Mouse (Mus musculus) forebrain, embryonic 14.5 days (tissue): ENCODE measurements around the gene Rabep2. TPM values are rescaled to one million over a fixed set of nuclear protein-coding genes. Genes with fewer than 3 reads are reported as not detected.

Experiments used
- ATAC-seq: fragments of 200-750 bp; cut with Nextera tagmentation; 2 replicates; pipeline ENCODE4 v1.8.0; 2017; ENCODE audit warnings: mild to moderate bottlenecking, moderate library complexity
- DNase-seq: peaks from one replicate; pipeline ENCODE4 v3.0.0-alpha.2; 2015; ENCODE audit warnings: low spot score
- H3K27ac ChIP-seq: fragments of 300-500 bp; sonication (generic); 2 replicates; pipeline ENCODE4 v1.5.1; 2014; ENCODE audit warnings: low read depth, mild to moderate bottlenecking, control low read depth, low read length, moderate library complexity
- H3K27me3 ChIP-seq: fragments of 300-500 bp; sonication (generic); replicated peaks from 2 replicates; pipeline ENCODE4 v1.6.1; 2014; ENCODE audit warnings: low read length, control low read depth, mixed read lengths; ENCODE audit not compliant: control insufficient read depth, insufficient read depth
- H3K36me3 ChIP-seq: fragments of 300-500 bp; sonication (generic); 2 replicates; pipeline ENCODE4 v1.6.1; 2014; ENCODE audit warnings: low read length, control low read depth; ENCODE audit not compliant: control insufficient read depth, insufficient read depth
- H3K4me1 ChIP-seq: fragments of 300-500 bp; sonication (generic); 2 replicates; pipeline ENCODE4 v1.6.1; 2014; ENCODE audit warnings: antibody characterized with exemption, low read length, control low read depth; ENCODE audit not compliant: control insufficient read depth, insufficient read depth
- H3K4me2 ChIP-seq: fragments of 300-500 bp; sonication (generic); 2 replicates; pipeline ENCODE4 v1.6.1; 2014; ENCODE audit warnings: mild to moderate bottlenecking, control low read depth, low read length
- H3K4me3 ChIP-seq: fragments of 300-500 bp; sonication (generic); 2 replicates; pipeline ENCODE4 v1.5.1; 2014; ENCODE audit warnings: low read depth, low read length, control low read depth
- H3K9ac ChIP-seq: fragments of 300-500 bp; sonication (generic); 2 replicates; pipeline ENCODE4 v1.6.1; 2014; ENCODE audit warnings: mild to moderate bottlenecking, low read length, control low read depth, moderate library complexity
- H3K9me3 ChIP-seq: fragments of 300-500 bp; sonication (generic); replicated peaks from 2 replicates; pipeline ENCODE4 v1.6.1; 2016; ENCODE audit warnings: low read length, control low read depth, mixed read lengths; ENCODE audit not compliant: control insufficient read depth
- WGBS: fragments of 180-500 bp; shearing (Covaris S2); extraction: QIAGEN DNeasy Blood & Tissue Kit; methylation state at CpG from one replicate; pipeline ENCODE4 v1.1.7; 2014; 5-methylcytosine and 5-hydroxymethylcytosine counted together
- polyA plus RNA-seq: library from polyadenylated mRNA; unstranded; fragments of >200 nt; fragmentation: Nextera tagmentation; extraction: Ambion mirVana; gene quantifications from 2 replicates; pipeline ENCODE4 v1.2.1, GENCODE M21; 2014

Rabep2 gene
- polyA plus RNA-seq, 1 experiment from 2014 or later = 15.6 TPM

DNA sequence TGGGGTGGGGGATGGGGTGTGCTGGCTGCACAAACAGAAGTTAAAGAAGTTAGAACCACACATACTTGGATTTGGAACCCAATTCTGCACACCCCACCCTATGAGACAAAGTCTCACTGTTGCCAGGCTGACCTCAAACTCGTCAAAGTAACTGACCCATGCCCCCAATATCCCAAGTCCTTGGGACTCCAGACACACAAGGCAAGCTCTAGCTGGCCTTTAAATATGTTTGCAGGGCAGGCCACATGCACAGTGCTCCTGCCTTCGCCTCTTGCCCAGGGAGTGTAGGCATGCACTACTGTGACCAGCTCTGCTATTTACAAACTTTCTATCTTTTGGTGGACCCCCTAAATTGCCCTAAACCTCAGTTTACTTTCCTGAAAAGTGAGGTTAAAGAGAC is 26.7 kb downstream of the Rabep2 start:
- WGBS = 82% methylated on average over 2 of the region's 2 CpGs
- Histone ChIP-seq H3K4me3 (no peak overlapping the region), H3K27me3 (no peaks in the 10 kb centered on the region)

DNA sequence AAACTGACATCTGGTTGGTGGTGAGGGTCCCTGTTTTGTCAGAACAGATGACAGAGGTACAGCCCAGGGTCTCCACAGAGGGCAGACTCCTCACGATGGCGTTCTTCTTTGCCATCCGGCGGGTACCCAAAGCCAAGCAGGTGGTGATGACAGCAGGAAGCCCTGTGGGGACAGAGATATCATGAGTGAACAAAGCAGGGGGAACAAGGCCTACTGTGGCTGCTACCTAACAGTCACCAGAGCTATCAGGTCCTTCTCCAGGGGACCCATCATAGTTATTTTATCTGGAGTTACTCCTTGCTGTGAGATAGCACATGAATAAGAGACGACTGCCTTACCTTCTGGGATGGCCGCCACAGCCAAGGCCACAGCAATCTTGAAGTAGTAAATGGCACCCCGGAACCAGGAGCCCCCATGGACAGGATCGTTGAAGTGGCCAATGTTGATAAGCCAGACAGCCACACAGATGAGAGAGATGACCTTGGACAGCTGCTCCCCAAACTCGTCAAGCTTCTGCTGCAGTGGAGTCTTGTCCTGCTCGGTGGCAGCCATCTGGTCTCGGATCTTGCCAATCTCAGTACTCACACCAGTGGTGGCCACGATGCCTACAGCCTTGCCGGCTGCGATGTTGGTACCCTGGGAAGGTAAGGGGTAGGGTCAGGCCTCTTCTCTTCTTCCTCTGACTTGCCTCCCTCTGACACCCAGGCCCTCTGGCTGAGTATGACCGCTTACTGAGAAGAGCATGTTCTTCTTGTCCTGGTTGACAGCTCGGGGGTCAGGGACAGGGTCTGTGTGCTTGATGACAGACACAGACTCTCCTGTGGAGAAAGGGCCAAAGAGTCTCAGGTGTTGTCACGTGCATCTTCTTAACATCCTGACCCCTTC is 28.1 kb downstream of the Rabep2 start:
- no peaks in the 10 kb centered on the region for H3K9me3 ChIP-seq
- 89% methylated on average over 17 of the region's 17 CpGs for WGBS
- no peak for DNase-seq
- H3K36me3 ChIP-seq = no peaks in the 10 kb centered on the region
- H3K4me1 ChIP-seq = no peaks in the 10 kb centered on the region
- H3K4me2 ChIP-seq = no peak overlapping the region
- no peak overlapping the region for H3K4me3 ChIP-seq
- no peak overlapping the region for H3K9ac ChIP-seq
- H3K27ac ChIP-seq = no peak overlapping the region
- no peak for ATAC-seq
- H3K27me3 ChIP-seq = no peaks in the 10 kb centered on the region

More for the DNA sequence above, 26.7 kb downstream of the Rabep2 start:
- DNase-seq (no peak), ATAC-seq (no peak)
- Histone ChIP-seq H3K9me3 (no peaks in the 10 kb centered on the region), H3K4me2 (no peak overlapping the region), H3K4me1 (no peaks in the 10 kb centered on the region), H3K27ac (no peak overlapping the region), H3K9ac (no peak overlapping the region), H3K36me3 (no peaks in the 10 kb centered on the region)

DNA sequence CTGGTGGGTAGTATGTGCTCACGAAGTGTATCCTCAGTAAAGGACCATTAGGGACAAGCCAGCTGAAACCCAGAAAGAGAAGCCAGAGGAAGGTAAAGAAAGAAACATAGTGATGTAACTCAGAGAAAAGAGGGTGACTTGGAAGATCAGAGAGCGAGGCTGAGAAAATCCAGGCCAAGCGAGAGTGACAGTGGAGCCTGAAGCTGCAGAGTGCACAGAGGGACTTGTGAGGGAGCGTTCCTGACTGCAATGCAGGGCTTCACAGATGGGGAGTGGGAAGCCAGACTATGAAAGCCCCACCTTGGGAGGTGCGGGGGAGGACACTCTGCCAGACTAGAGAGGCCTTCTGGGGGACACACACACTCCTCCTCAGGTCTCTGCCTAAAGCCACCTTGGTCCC is 29.7 kb downstream of the Rabep2 start:
- H3K4me1 ChIP-seq = no peaks in the 10 kb centered on the region
- H3K27me3 ChIP-seq = no peaks in the 10 kb centered on the region
- no peak for ATAC-seq
- H3K9me3 ChIP-seq = no peaks in the 10 kb centered on the region
- no peak overlapping the region for H3K9ac ChIP-seq
- DNase-seq = no peak
- H3K4me2 ChIP-seq = no peak overlapping the region
- H3K27ac ChIP-seq = no peak overlapping the region
- H3K4me3 ChIP-seq = no peak overlapping the region
- WGBS = 76% methylated on average over 5 of the region's 5 CpGs
- no peaks in the 10 kb centered on the region for H3K36me3 ChIP-seq

DNA sequence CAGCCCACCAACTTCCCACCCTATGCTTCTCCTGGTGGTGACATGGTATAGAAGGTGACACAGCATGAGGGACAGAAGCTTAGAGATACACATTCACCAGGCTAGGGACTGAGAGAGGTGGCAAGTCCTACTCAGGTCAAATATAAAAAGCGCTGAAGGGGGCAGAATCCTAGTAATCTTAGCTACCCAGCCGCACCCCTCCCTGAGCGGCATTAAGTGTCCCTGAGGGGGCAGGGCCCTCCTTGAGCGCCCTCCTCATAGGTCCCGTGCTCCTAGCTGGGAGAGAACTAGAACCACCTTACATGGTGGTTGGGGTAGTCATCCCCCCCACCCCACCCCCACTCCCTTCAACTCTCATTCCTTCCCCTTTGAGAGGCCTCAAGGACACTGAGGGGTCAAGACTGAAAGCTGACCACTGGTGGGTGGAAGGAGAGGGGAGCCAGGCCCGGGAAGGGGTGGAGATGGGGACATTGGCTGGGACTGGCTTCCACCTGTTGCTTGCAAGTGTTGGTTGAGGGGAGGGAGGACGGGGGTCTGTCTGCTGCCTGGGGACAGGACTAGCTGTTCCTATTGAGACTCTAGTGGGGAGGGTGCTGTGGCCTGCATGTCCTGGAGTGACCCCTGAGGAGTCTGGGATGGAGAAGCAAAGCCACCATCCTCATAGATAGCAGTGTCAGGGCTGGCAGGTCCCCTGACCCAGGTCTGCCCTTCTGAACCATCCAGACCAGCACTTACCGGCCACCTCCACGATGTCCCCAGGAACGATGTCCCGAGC is 30.5 kb downstream of the Rabep2 start:
- H3K9me3 ChIP-seq = no peaks in the 10 kb centered on the region
- no peak for ATAC-seq

DNA sequence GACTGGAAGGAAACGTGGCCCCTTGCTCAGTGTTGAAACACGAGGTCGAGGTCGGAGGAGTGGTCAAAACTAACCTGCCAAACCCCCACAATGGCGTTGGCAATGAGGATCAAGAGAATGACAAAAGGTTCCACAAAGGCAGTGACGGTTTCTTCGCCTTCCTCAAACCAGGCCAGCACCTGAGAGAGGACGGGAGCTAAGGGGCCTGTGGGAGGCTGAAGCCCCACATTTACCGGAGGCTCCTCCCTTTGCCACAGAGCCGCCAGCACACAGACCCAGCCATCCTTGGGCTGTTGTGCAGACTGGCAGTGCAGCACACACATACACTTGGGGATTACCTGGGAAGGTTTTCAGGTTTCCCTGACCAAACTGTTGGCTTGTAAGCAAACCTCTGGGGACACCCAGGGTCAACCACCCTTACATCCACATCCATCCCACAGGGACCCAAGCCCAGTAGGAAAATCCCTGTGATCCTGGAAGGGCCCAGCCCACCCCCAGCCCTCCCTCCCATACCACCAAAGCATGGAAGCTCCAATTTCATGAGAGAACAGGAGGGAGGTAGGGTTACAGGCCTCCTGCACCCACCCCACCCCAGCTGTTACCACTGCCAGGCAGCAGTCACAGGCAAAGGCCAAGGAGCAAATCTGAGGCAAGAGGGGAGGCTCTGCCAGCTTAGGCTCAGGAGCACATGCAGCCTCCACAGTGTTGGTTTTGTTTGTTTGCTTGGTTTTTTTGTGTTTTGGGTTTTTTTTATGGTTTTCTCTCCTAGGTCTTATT is 32.3 kb downstream of the Rabep2 start:
- no peak overlapping the region for H3K4me3 ChIP-seq
- DNase-seq = no peak
- H3K27ac ChIP-seq = no peak overlapping the region
- H3K27me3 ChIP-seq = no peaks in the 10 kb centered on the region
- no peak overlapping the region for H3K9ac ChIP-seq
- no peaks in the 10 kb centered on the region for H3K4me1 ChIP-seq
- 42% methylated on average over 10 of the region's 10 CpGs for WGBS
- no peaks in the 10 kb centered on the region for H3K36me3 ChIP-seq
- H3K9me3 ChIP-seq = no peaks in the 10 kb centered on the region
- no peak overlapping the region for H3K4me2 ChIP-seq
- ATAC-seq = no peak

More for the DNA sequence above, 30.5 kb downstream of the Rabep2 start:
- WGBS = 81% methylated on average over 11 of the region's 11 CpGs
- no peak overlapping the region for H3K27ac ChIP-seq
- no peaks in the 10 kb centered on the region for H3K36me3 ChIP-seq
- H3K4me3 ChIP-seq = no peak overlapping the region
- no peak overlapping the region for H3K9ac ChIP-seq
- H3K27me3 ChIP-seq = no peaks in the 10 kb centered on the region
- H3K4me2 ChIP-seq = no peak overlapping the region
- no peaks in the 10 kb centered on the region for H3K4me1 ChIP-seq
- no peak for DNase-seq

DNA sequence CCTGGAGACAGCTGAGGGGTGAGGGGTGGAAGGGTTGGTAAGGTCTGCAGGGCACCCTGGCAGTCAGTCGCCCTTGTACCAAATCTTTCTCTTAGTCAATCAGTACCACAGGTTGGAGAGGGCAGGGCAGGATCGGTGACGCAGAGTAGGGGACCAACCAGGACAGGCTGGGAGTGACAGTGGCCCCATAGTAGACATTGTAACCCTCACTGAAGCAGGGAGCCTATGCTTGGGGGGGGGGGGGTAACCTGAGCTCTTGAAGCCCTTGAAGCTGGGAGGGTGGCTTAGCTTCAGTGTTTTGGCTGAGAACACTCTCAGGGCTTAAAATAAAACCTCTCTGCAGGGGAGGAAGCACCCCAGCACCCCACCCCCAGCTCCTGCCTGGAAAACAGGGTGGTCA is 33.1 kb downstream of the Rabep2 start:
- H3K27me3 ChIP-seq = no peaks in the 10 kb centered on the region
- WGBS = 56% methylated on average over 3 of the region's 3 CpGs
- no peaks in the 10 kb centered on the region for H3K4me1 ChIP-seq
- no peak overlapping the region for H3K4me3 ChIP-seq
- no peaks in the 10 kb centered on the region for H3K9me3 ChIP-seq
- peaks cover 5% of the 10 kb centered on the region for H3K36me3 ChIP-seq
- no peak for ATAC-seq
- no peak overlapping the region for H3K4me2 ChIP-seq
- no peak for DNase-seq
- no peak overlapping the region for H3K27ac ChIP-seq
- no peak overlapping the region for H3K9ac ChIP-seq

DNA sequence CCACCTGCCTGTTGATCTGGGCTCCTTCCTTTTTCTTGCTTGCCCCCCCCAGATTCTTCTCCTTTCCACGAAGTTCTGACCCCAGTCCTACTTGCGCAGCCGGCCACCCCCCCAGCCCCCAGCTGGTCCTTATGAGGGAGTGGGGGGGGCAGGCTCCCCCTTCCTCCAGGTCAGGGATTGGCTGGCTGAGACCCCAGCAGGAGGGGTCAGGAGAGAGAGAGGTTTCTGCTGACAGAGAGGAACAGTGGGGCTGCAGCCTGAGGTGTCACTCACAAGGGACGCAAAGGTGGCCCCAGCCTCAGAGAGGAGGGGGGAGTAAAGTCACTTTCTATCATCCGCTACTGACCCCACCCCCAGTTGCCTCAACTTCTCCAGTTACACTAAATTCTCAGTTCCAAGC is 34.4 kb downstream of the Rabep2 start, which contains the start of gene Atp2a1:
Gene Atp2a1, minus strand, starts transcription at position 105 of the 400 bp plus-strand sequence.
- 58% methylated on average over 5 of the region's 5 CpGs for WGBS
- H3K36me3 ChIP-seq = peaks cover 19% of the 10 kb centered on the region
- H3K27me3 ChIP-seq = no peaks in the 10 kb centered on the region
- no peaks in the 10 kb centered on the region for H3K4me1 ChIP-seq
- ATAC-seq (no peak), DNase-seq (no peak)
- H3K9me3 ChIP-seq = no peaks in the 10 kb centered on the region
- H3K4me2 ChIP-seq = no peak within 1 kb of the TSS
- no peak within 1 kb of the TSS for H3K4me3 ChIP-seq
- no peak within 1 kb of the TSS for H3K27ac ChIP-seq
- H3K9ac ChIP-seq = no peak within 1 kb of the TSS

DNA sequence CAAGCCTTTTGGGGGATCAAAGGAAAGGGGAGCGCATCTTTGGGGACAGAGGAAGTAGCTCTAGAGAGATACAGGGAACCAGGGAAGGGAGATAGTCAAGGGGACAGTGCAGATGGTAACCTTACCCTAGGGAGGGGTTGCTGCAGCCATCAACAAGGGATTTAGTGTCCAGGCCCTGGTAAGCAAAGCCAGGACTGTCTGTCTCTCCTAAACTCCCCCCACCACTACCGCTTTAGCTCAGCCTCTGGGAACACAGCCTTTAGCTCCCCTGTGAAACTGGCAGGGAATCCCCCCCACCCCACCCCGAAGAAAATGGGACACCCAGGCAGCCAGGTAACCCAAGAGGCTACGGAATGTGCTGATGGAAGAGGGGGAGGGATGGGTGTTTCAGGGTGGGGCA is 35.0 kb downstream of the Rabep2 start:
- H3K4me2 ChIP-seq = no peak overlapping the region
- WGBS = 61% methylated on average over 4 of the region's 4 CpGs
- ATAC-seq (no peak), DNase-seq (no peak)
- no peaks in the 10 kb centered on the region for H3K27me3 ChIP-seq
- H3K36me3 ChIP-seq = peaks cover 24% of the 10 kb centered on the region
- H3K9ac ChIP-seq = no peak overlapping the region
- H3K9me3 ChIP-seq = no peaks in the 10 kb centered on the region
- H3K27ac ChIP-seq = no peak overlapping the region
- no peaks in the 10 kb centered on the region for H3K4me1 ChIP-seq
- no peak overlapping the region for H3K4me3 ChIP-seq
